In the genomic region with DNA sequence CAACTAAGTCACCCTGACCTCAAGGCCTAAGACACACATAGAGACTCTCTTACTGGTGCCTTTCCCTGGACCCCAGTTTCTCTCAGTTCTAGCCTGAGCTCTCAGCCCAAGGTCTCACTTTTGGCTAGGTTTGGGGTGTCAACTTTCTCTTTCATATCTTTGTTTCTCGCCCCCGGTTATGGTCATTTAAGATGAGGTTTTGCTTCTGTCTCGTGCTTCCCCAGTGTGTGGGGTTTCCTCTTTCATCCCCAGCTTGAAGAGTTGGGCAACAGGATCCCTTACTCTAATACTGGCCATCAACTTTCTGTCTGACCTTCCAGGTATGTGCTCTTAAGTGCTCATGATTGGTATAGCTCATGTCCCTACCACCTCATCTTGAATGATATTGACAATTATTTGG, we compare ENCODE assay signal across 24 mouse cellular contexts.
"Had no signal": no experiment of that assay in that cellular context is flagged by ENCODE, and none has a peak within 500 bp of the region (broad histone marks: within the 10 kb centered on the region; RNA-seq: fewer than 3 reads in every experiment).

No protein-coding gene starts in this region.

- H3K4me2 ChIP-seq: heart, embryonic 12.5 days; hindbrain, embryonic 12.5 days; hindbrain, embryonic 14.5 days; limb, embryonic 13.5 days; limb, embryonic 15.5 days; liver, embryonic 12.5 days had no signal

- H3K4me1 ChIP-seq: heart, embryonic 12.5 days; hindbrain, embryonic 10.5 days; hindbrain, embryonic 12.5 days; limb, embryonic 13.5 days; limb, embryonic 15.5 days; liver, embryonic 12.5 days had no signal

- H3K9me3 ChIP-seq: heart, embryonic 12.5 days; hindbrain, embryonic 10.5 days; hindbrain, embryonic 12.5 days; limb, embryonic 13.5 days; limb, embryonic 15.5 days; liver, embryonic 12.5 days had no signal

- H3K4me3 ChIP-seq: heart, embryonic 12.5 days; hindbrain, embryonic 10.5 days; hindbrain, embryonic 12.5 days; layer of hippocampus, adult 2 months; left cerebral cortex, adult 2 months; limb, embryonic 13.5 days; limb, embryonic 15.5 days; liver, embryonic 12.5 days had no signal

- ATAC-seq: hindbrain, embryonic 16.5 days; inflammation-experienced regulatory T-cells, adult 6 months; intestine, embryonic 16.5 days; liver, embryonic 12.5 days had no signal

- H3K27ac ChIP-seq: hindbrain, embryonic 10.5 days; hindbrain, embryonic 12.5 days; hindbrain, embryonic 14.5 days; layer of hippocampus, adult 2 months; left cerebral cortex, adult 2 months; limb, embryonic 13.5 days; limb, embryonic 15.5 days; liver, embryonic 12.5 days; liver, embryonic 14.5 days had no signal

- H3K27me3 ChIP-seq: heart, embryonic 12.5 days; hindbrain, embryonic 12.5 days; limb, embryonic 13.5 days; limb, embryonic 15.5 days; liver, embryonic 12.5 days had no signal

- H3K9ac ChIP-seq: heart, embryonic 12.5 days; hindbrain, embryonic 12.5 days; hindbrain, embryonic 14.5 days; limb, embryonic 13.5 days; limb, embryonic 15.5 days; liver, embryonic 12.5 days; liver, embryonic 14.5 days had no signal

- H3K36me3 ChIP-seq: heart, embryonic 12.5 days; hindbrain, embryonic 10.5 days; hindbrain, embryonic 12.5 days; limb, embryonic 13.5 days; limb, embryonic 15.5 days; liver, embryonic 12.5 days had no signal

- DNase-seq: gastrocnemius, postnatal 14 days; gastrocnemius, postnatal 36 days; heart, adult 18-20 months; heart, postnatal 10 days; heart, postnatal 4 days; kidney, adult 18-20 months; kidney, adult 8-10 months; kidney, postnatal 10 days; kidney, postnatal 25 days; kidney, postnatal 4 days; left cerebral cortex, postnatal 4 days had no signal
